Mouse (Mus musculus) CD4-positive, CD25-positive, alpha-beta regulatory T cell, adult 4 months (primary cell): ENCODE results near the gene 1700025G04Rik. TPM values are rescaled to one million over a fixed set of nuclear protein-coding genes. Genes with fewer than 3 reads are reported as not detected.

Experiments
- ATAC-seq: one replicate; pipeline ENCODE4 v1.8.0; 2017
- polyA plus RNA-seq, 2 experiments: library from polyadenylated mRNA; unstranded; fragments of 100-300 nt; shearing (Covaris generic); gene quantifications; one replicate each; pipeline ENCODE4 v1.2.1; 2017

1700025G04Rik gene
- polyA plus RNA-seq, 2 experiments from 2014 or later, result 1.3 to 3.9 TPM

- ATAC-seq, result no peak
Observed at GRCm38 (mm10) chr1:151990615-151991014, 99.3 kb downstream of the 1700025G04Rik start.

- ATAC-seq, result no peak
Observed at GRCm38 (mm10) chr1:151988713-151989112, 101.2 kb downstream of the 1700025G04Rik start.

- ATAC-seq, result no peak
Observed at GRCm38 (mm10) chr1:151988066-151988465, 101.9 kb downstream of the 1700025G04Rik start.

GRCm38 (mm10) chr1:151986024-151986778 is 103.7 kb downstream of the 1700025G04Rik start:
- ATAC-seq, result no peak

- no peak for ATAC-seq
Observed at GRCm38 (mm10) chr1:151985056-151985455, 104.9 kb downstream of the 1700025G04Rik start.

- ATAC-seq, result no peak
Observed at GRCm38 (mm10) chr1:151983991-151984390, 105.9 kb downstream of the 1700025G04Rik start.

GRCm38 (mm10) chr1:151980498-151980897 is 109.4 kb downstream of the 1700025G04Rik start:
- no peak for ATAC-seq

GRCm38 (mm10) chr1:151979803-151980456 is 110.0 kb downstream of the 1700025G04Rik start:
- peak; percentile 53 for ATAC-seq

GRCm38 (mm10) chr1:151978751-151979150 is 111.2 kb downstream of the 1700025G04Rik start:
- no peak for ATAC-seq

- ATAC-seq, result no peak
Observed at GRCm38 (mm10) chr1:151977596-151977995, 112.3 kb downstream of the 1700025G04Rik start.

- no peak for ATAC-seq
Observed at GRCm38 (mm10) chr1:151976850-151977249, 113.1 kb downstream of the 1700025G04Rik start.

- no peak for ATAC-seq
Observed at GRCm38 (mm10) chr1:151975418-151976379, 114.2 kb downstream of the 1700025G04Rik start.

GRCm38 (mm10) chr1:151974887-151975286 is 115.0 kb downstream of the 1700025G04Rik start:
- no peak for ATAC-seq

- ATAC-seq, result peak; percentile 61
Observed at GRCm38 (mm10) chr1:151974424-151974823, 115.5 kb downstream of the 1700025G04Rik start.

- ATAC-seq, result peak; percentile 63
Observed at GRCm38 (mm10) chr1:151973110-151973700, 116.7 kb downstream of the 1700025G04Rik start.

- ATAC-seq, result no peak
Observed at GRCm38 (mm10) chr1:151971581-151971980, 118.3 kb downstream of the 1700025G04Rik start.

- no peak for ATAC-seq
Observed at GRCm38 (mm10) chr1:151968126-151968525, 121.8 kb downstream of the 1700025G04Rik start.

- no peak for ATAC-seq
Observed at GRCm38 (mm10) chr1:151964811-151965210, 125.1 kb downstream of the 1700025G04Rik start.

- ATAC-seq, result no peak
Observed at GRCm38 (mm10) chr1:151963248-151963647, 126.7 kb downstream of the 1700025G04Rik start.

- no peak for ATAC-seq
Observed at GRCm38 (mm10) chr1:151962078-151962477, 127.8 kb downstream of the 1700025G04Rik start.

GRCm38 (mm10) chr1:151961204-151961603 is 128.7 kb downstream of the 1700025G04Rik start:
- no peak for ATAC-seq

- no peak for ATAC-seq
Observed at GRCm38 (mm10) chr1:151959010-151959409, 130.9 kb downstream of the 1700025G04Rik start.
